Mouse (Mus musculus): Measurements from ENCODE around the gene Tor1aip1.

DNA sequence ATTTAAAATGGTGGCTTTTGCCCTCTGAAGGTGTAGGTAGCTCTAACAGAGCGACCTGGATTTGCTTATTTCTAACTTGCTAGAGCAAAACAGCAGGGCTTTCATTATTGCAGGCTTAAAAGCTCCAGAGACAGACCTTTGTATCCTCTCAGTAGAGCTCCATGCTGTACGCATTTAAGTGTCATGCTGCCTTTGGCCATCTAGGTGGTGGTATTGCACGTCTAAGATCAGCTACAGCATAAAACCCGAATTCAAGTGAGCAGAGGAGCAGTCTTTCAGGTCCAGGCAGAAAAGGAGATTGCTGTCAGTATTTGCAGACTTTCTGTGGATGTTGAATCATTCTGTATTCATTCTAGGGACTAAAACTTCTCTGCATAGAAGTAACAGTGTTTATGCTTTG lies 6.7 kb upstream of the Tor1aip1 start:
- TF ChIP-seq CTCF (IDR thresholded peaks at IDR 0.05 in 2 of 3, conservative IDR thresholded peaks at IDR 0.05 in 1 of 3; ENCODE audit: control insufficient read depth in 1 of 3, insufficient read depth in 1 of 3, low read depth in 2 of 3, low read length in 3 of 3, poor library complexity in 1 of 3, severe bottlenecking in 1 of 3) (peak in 2 of 3 experiments; percentile 54 to 61; a peak in 4 of 6 replicates), ETS1 (IDR thresholded peaks at IDR 0.05; ENCODE audit: low read depth, low read length) (no peak), MAX (IDR thresholded peaks at IDR 0.05; ENCODE audit: low read length) (no peak), USF1 (IDR thresholded peaks at IDR 0.05; ENCODE audit: low read depth, low read length) (no peak), MAFK (IDR thresholded peaks at IDR 0.05; ENCODE audit: borderline replicate concordance, low read depth, low read length) (no peak)
